Mouse (Mus musculus) right cerebral cortex, postnatal 10 days (tissue): ENCODE data around the gene Tekt4.

Experiments used
- DNase-seq, 2 experiments: peaks; one replicate each; pipeline ENCODE4 v3.0.0; 2021; ENCODE audit warnings: low spot score in 2 of 2

The Tekt4 gene

GRCm38 (mm10) chr17:25432433-25433181 is 21.8 kb upstream of the Tekt4 start:
- peak; percentile 65 to 68 for DNase-seq

GRCm38 (mm10) chr17:25433223-25433616 is 21.2 kb upstream of the Tekt4 start:
- DNase-seq = peak; percentile 53

DNA sequence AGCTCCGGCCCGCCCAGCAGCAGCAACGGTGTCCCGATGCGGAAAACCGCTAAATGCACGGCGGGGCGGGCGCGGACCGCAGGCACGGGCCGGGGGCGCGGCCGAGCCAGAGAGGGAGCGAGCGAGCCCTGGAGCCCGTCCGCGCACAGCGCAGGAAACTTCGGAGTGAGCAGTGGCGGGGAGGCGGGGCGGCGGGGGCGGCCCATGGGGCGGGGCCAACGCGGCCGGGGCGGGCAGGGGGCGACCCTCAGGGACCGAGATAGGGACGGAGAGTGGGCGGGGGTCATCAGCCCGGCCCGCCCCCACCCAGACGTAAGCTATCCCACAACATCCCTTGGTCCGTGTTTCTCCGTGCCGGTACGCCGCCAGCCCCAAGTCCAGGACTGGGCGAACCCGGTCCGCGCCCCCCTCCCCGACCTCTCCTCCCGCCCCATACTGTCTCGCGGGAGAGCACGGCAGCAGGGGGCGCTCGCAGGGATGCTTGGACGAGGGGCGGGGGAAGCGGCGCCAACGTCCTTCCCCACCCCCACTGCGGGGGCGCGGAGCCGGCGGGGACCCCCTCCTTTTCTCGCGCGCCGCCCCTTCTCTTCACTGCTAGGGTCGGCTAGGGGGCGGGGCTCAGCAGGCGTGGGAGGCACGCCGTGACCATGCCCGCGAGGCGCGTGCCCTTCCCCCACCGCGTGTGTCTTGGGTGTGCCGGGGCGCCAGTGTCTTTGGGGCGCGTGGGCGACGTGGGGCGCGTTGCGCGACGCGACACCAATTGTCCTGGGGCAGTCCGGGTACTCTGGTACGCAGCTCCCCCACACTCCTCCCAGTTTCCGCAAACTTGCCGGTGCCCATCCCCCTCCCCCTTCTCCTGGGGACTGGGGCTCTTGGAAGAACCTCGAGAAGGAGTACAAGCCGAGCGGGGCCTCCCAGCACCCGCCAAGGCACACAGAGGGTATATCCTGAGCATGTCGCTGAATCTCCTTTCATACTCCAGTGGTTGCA is 20.5 kb upstream of the Tekt4 start, which contains the start of gene Cacna1h:
Cacna1h (minus strand) TSS at position 167 of the 990 bp plus-strand sequence.
- peak; percentile 92 for DNase-seq

DNA sequence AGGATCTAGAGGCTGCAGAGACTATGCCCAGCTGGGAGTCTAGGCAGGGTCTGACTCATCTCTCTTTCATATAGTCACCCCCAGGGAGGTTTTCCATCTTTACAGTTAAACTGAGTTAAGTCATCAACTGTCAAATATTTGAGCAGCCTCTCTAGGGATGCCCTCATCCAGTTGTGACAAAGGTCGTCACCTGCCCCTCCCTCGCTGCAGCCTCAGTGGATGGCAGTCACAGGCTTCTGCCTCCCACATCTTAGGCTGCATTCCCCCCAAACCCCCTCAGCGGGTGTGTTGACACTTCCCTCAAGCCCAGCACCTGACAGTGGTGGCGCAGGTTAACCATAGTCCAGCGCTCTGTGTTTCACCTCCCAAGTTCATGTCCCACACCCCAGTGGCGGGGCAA is 13.0 kb upstream of the Tekt4 start:
- no peak for DNase-seq

GRCm38 (mm10) chr17:25442889-25443288 is 11.5 kb upstream of the Tekt4 start:
- no peak for DNase-seq

- no peak for DNase-seq
Measured at GRCm38 (mm10) chr17:25445074-25445473, 9.3 kb upstream of the Tekt4 start.

GRCm38 (mm10) chr17:25445841-25446240 is 8.6 kb upstream of the Tekt4 start:
- no peak for DNase-seq

- no peak for DNase-seq
Measured at GRCm38 (mm10) chr17:25447865-25448264, 6.5 kb upstream of the Tekt4 start.

- DNase-seq = no peak
Measured at GRCm38 (mm10) chr17:25450329-25450728, 4.1 kb upstream of the Tekt4 start.

GRCm38 (mm10) chr17:25452246-25452965 is 2.0 kb upstream of the Tekt4 start:
- no peak for DNase-seq

- peak; percentile 85 to 92 for DNase-seq
Measured at GRCm38 (mm10) chr17:25456540-25456939, 2.1 kb downstream of the Tekt4 start.

GRCm38 (mm10) chr17:25462236-25462875 is 7.9 kb downstream of the Tekt4 start:
- no peak for DNase-seq

DNA sequence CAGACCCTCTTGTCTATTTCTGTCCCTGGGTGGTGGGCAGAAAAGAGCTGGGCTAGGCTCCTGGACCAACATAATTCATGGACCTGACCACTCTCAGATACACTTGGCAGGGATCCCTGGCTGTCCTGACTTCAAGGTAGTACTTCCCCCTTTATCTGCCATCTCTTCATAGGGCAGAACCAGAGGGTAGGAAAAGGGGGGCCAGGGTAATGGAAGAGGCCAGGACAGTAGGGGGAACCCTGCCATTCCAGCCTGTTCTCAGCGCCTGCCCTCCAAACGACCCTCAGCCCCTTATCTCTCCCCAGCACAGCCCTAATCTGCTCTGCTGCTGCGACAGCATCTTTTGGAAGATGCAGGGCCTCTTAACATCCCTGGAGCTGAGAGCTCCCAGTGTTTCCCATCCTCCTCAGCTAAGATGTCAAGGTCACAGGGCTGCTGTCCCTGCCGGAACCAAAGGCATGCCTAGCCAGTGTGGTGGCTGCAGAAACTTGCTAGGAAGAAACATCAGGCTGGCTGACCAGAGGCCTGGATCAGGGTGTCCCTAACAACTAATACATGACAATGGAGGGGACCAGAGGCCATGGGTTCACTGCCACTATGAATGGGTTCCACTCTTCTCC is 9.0 kb downstream of the Tekt4 start:
- no peak for DNase-seq

DNA sequence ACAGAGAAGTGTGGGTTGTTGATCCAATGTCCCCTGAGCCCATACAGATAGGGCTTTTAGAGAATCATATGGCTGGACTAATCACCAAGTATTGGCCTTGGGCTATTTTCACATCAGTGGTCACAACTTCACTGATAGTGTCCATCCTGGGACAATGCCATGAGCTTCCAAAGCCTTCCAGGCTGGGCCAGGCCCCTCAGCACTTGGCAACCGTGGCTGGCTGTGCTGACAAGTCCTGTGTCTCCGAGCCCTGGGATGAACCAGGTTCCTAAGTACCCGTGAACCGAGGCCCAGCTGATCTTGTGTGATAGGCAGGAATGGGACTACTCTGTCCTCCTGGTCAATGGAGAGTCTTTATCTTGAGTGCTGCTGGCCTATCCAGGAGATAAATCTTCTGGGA is 9.7 kb downstream of the Tekt4 start:
- no peak for DNase-seq

GRCm38 (mm10) chr17:25466257-25466656 is 11.8 kb downstream of the Tekt4 start:
- DNase-seq = no peak

DNA sequence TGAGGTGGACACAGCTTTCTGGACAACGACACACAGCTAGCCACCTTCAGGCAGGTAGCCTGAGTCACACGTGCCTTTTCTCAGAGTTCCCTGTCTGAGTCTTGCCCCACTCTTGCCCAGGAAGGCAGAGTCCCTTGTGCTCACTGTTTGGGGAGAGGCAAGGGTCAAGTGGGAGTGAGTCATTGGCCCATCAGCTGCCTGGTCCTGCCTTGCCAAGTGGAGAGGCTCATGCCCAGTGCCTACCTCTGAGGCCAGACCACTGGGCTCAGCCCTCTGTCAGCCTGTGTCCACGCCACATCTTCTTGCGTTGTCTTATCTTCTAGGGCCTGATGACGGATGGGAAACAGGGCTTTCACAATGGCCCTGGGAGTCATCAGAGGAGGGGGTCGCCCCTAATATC is 13.4 kb downstream of the Tekt4 start:
- no peak for DNase-seq

DNA sequence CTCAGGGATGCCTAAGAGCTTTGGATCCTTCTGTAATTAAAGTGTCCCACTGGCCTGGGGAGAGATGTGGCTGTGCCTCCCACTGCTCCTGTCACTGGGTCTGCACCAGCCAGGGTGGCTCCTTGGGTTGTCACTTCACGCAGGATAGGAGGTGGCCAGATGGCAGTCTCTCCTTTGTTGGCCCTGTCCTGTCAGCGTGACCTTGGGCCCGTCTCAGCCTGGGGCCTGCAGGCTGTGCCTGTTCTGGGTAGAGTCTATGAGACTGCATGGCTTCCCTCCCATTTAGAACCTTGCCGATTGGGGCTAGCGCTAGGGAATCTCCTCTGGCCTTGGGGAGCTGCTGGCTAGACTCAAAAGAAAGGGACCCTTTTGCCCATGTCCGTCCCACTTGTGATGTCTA is 13.9 kb downstream of the Tekt4 start:
- DNase-seq = no peak

DNA sequence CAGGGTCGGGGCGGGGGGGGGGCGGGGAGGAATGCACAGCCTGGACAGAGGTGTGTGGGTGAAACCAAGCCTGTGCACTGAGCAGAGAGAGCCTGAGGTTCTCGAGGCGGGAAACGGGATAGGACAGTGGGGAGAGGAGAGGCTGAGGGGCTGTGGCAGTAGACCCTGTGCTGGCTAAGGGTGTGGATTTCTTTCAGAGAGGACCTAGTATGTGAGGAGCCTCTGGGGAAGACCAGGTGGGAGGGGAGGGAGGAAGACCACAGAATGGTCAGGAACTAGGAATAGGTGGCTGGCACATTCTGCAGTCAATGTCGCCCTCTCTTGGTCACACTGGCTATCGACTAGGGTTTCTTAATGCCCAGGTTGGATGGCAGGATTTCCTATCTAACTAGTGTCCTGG is 15.4 kb downstream of the Tekt4 start:
- peak; percentile 73 to 84 for DNase-seq

DNA sequence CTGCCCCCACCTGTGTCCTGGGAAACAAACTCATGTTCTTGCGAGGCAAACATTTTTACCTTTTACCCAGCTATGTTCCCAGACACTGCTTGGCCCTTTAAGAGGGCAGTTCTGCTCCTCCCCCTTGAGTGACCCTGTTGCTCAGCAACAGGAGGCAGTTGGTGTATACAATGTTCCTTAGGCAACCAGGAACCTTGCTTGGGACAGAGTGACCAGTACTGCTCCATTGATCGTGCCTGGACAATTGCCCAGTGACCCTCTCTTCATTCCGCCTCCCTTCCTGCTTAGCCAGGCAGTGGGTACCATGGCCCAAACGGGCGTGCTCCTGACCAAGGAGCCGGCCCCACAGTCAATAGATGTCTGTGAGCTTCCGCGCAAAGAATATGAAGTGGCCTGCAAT is 17.0 kb downstream of the Tekt4 start:
- DNase-seq = peak; percentile 74 to 77

GRCm38 (mm10) chr17:25472044-25472443 is 17.6 kb downstream of the Tekt4 start:
- no peak for DNase-seq
